Mouse (Mus musculus): ENCODE results near the gene Unc93b1. TPM values are rescaled to one million over a fixed set of nuclear protein-coding genes. Genes with fewer than 3 reads are reported as not detected.
"Not testable (repeated sequence)": the region's sequence is repeated elsewhere in the genome, so short reads cannot be mapped to it uniquely, and the experiment has no call there.

Gene Unc93b1
- polyA plus RNA-seq, 1 experiment from 2014 or later: 5.9 TPM

GRCm38 (mm10) chr19:3962469-3962868, 27.5 kb downstream of the Unc93b1 start:
- no peak overlapping the region for H3K27ac ChIP-seq (ENCODE audit: low read depth, low read length)
- WGBS: 10% methylated on average over 2 of the region's 2 CpGs
- H3K4me1 ChIP-seq (ENCODE audit: control insufficient read depth, insufficient read depth, low read length): no peaks in the 10 kb centered on the region
- no peak for DNase-seq (ENCODE audit: low spot score, missing footprints)
- H3K9ac ChIP-seq (ENCODE audit: low read length): no peak overlapping the region
- no peaks in the 10 kb centered on the region for H3K36me3 ChIP-seq (ENCODE audit: control insufficient read depth, insufficient read depth, low read length)
- H3K27me3 ChIP-seq (ENCODE audit: control insufficient read depth, insufficient read depth, low read length): no peaks in the 10 kb centered on the region
- no peak overlapping the region for H3K4me2 ChIP-seq
- H3K9me3 ChIP-seq (ENCODE audit: control insufficient read depth, low read length): no peaks in the 10 kb centered on the region
- H3K4me3 ChIP-seq (ENCODE audit: low read depth, low read length): no peak overlapping the region
- no peak for ATAC-seq (ENCODE audit: low FRiP score)

- no peaks in the 10 kb centered on the region for H3K9me3 ChIP-seq (ENCODE audit: control insufficient read depth, low read length)
- H3K27me3 ChIP-seq (ENCODE audit: control insufficient read depth, insufficient read depth, low read length): no peaks in the 10 kb centered on the region
- H3K4me2 ChIP-seq: no peak overlapping the region
- no peak overlapping the region for H3K9ac ChIP-seq (ENCODE audit: low read length)
- ATAC-seq (ENCODE audit: low FRiP score) (no peak), DNase-seq (ENCODE audit: low spot score, missing footprints) (no peak)
- no peaks in the 10 kb centered on the region for H3K4me1 ChIP-seq (ENCODE audit: control insufficient read depth, insufficient read depth, low read length)
- WGBS: 78% methylated on average over 4 of the region's 4 CpGs
- H3K4me3 ChIP-seq (ENCODE audit: low read depth, low read length): no peak overlapping the region
- no peak overlapping the region for H3K27ac ChIP-seq (ENCODE audit: low read depth, low read length)
- no peaks in the 10 kb centered on the region for H3K36me3 ChIP-seq (ENCODE audit: control insufficient read depth, insufficient read depth, low read length)
Observed at GRCm38 (mm10) chr19:3964030-3964429, 29.0 kb downstream of the Unc93b1 start.

GRCm38 (mm10) chr19:3966330-3967075, 31.5 kb downstream of the Unc93b1 start:
- no peaks in the 10 kb centered on the region for H3K4me1 ChIP-seq (ENCODE audit: control insufficient read depth, insufficient read depth, low read length)
- H3K4me3 ChIP-seq (ENCODE audit: low read depth, low read length): no peak overlapping the region
- H3K9me3 ChIP-seq (ENCODE audit: control insufficient read depth, low read length): no peaks in the 10 kb centered on the region
- ATAC-seq (ENCODE audit: low FRiP score) (no peak), DNase-seq (ENCODE audit: low spot score, missing footprints) (peak; percentile 70)
- no peaks in the 10 kb centered on the region for H3K36me3 ChIP-seq (ENCODE audit: control insufficient read depth, insufficient read depth, low read length)
- H3K27ac ChIP-seq (ENCODE audit: low read depth, low read length): no peak overlapping the region
- no peak overlapping the region for H3K9ac ChIP-seq (ENCODE audit: low read length)
- no peaks in the 10 kb centered on the region for H3K27me3 ChIP-seq (ENCODE audit: control insufficient read depth, insufficient read depth, low read length)
- no peak overlapping the region for H3K4me2 ChIP-seq
- WGBS: 70% methylated on average over 11 of the region's 11 CpGs

GRCm38 (mm10) chr19:3967258-3967657, 32.3 kb downstream of the Unc93b1 start:
- H3K4me1 ChIP-seq (ENCODE audit: control insufficient read depth, insufficient read depth, low read length): no peaks in the 10 kb centered on the region
- H3K9me3 ChIP-seq (ENCODE audit: control insufficient read depth, low read length): no peaks in the 10 kb centered on the region
- no peak overlapping the region for H3K4me3 ChIP-seq (ENCODE audit: low read depth, low read length)
- no peaks in the 10 kb centered on the region for H3K27me3 ChIP-seq (ENCODE audit: control insufficient read depth, insufficient read depth, low read length)
- no peak overlapping the region for H3K9ac ChIP-seq (ENCODE audit: low read length)
- no peak overlapping the region for H3K4me2 ChIP-seq
- no peak overlapping the region for H3K27ac ChIP-seq (ENCODE audit: low read depth, low read length)
- DNase-seq (ENCODE audit: low spot score, missing footprints): peak; percentile 17
- no peaks in the 10 kb centered on the region for H3K36me3 ChIP-seq (ENCODE audit: control insufficient read depth, insufficient read depth, low read length)
- 67% methylated on average over 3 of the region's 3 CpGs for WGBS
- no peak for ATAC-seq (ENCODE audit: low FRiP score)

GRCm38 (mm10) chr19:3972229-3972628, 37.2 kb downstream of the Unc93b1 start, which contains the start of gene Aldh3b2:
Aldh3b2 (plus strand) TSS chr19:3972328.
- no peaks in the 10 kb centered on the region for H3K27me3 ChIP-seq (ENCODE audit: control insufficient read depth, insufficient read depth, low read length)
- H3K27ac ChIP-seq (ENCODE audit: low read depth, low read length): no peak within 1 kb of the TSS
- DNase-seq (ENCODE audit: low spot score, missing footprints): no peak
- 59% methylated on average over 9 of the region's 9 CpGs for WGBS
- H3K36me3 ChIP-seq (ENCODE audit: control insufficient read depth, insufficient read depth, low read length): no peaks in the 10 kb centered on the region
- no peaks in the 10 kb centered on the region for H3K9me3 ChIP-seq (ENCODE audit: control insufficient read depth, low read length)
- no peak within 1 kb of the TSS for H3K4me3 ChIP-seq (ENCODE audit: low read depth, low read length)
- no peaks in the 10 kb centered on the region for H3K4me1 ChIP-seq (ENCODE audit: control insufficient read depth, insufficient read depth, low read length)
- H3K9ac ChIP-seq (ENCODE audit: low read length): no peak within 1 kb of the TSS
- H3K4me2 ChIP-seq: no peak within 1 kb of the TSS
- no peak for ATAC-seq (ENCODE audit: low FRiP score)

- H3K4me1 ChIP-seq (ENCODE audit: control insufficient read depth, insufficient read depth, low read length); H3K27ac ChIP-seq (ENCODE audit: low read depth, low read length); H3K9ac ChIP-seq (ENCODE audit: low read length); H3K9me3 ChIP-seq (ENCODE audit: control insufficient read depth, low read length); ATAC-seq (ENCODE audit: low FRiP score); H3K4me3 ChIP-seq (ENCODE audit: low read depth, low read length); H3K27me3 ChIP-seq (ENCODE audit: control insufficient read depth, insufficient read depth, low read length); H3K36me3 ChIP-seq (ENCODE audit: control insufficient read depth, insufficient read depth, low read length); H3K4me2 ChIP-seq: not testable (repeated sequence)
- DNase-seq (ENCODE audit: low spot score, missing footprints): peak; percentile 66
- 87% methylated on average over 6 of the region's 6 CpGs for WGBS
Observed at GRCm38 (mm10) chr19:3974608-3975007, 39.6 kb downstream of the Unc93b1 start.

- 77% methylated on average over 2 of the region's 2 CpGs for WGBS
- Histone ChIP-seq H3K9ac (ENCODE audit: low read length) (no peak overlapping the region), H3K9me3 (ENCODE audit: control insufficient read depth, low read length) (no peaks in the 10 kb centered on the region), H3K4me1 (ENCODE audit: control insufficient read depth, insufficient read depth, low read length) (no peaks in the 10 kb centered on the region), H3K4me3 (ENCODE audit: low read depth, low read length) (no peak overlapping the region), H3K4me2 (no peak overlapping the region), H3K27ac (ENCODE audit: low read depth, low read length) (no peak overlapping the region), H3K36me3 (ENCODE audit: control insufficient read depth, insufficient read depth, low read length) (no peaks in the 10 kb centered on the region), H3K27me3 (ENCODE audit: control insufficient read depth, insufficient read depth, low read length) (no peaks in the 10 kb centered on the region)
- ATAC-seq (ENCODE audit: low FRiP score) (no peak), DNase-seq (ENCODE audit: low spot score, missing footprints) (no peak)
Observed at GRCm38 (mm10) chr19:3975866-3976265, 40.9 kb downstream of the Unc93b1 start.

GRCm38 (mm10) chr19:3980309-3980708, 45.3 kb downstream of the Unc93b1 start:
- H3K4me2 ChIP-seq: no peak overlapping the region
- no peaks in the 10 kb centered on the region for H3K36me3 ChIP-seq (ENCODE audit: control insufficient read depth, insufficient read depth, low read length)
- H3K27ac ChIP-seq (ENCODE audit: low read depth, low read length): no peak overlapping the region
- no peaks in the 10 kb centered on the region for H3K27me3 ChIP-seq (ENCODE audit: control insufficient read depth, insufficient read depth, low read length)
- H3K9ac ChIP-seq (ENCODE audit: low read length): no peak overlapping the region
- H3K4me1 ChIP-seq (ENCODE audit: control insufficient read depth, insufficient read depth, low read length): peaks cover 13% of the 10 kb centered on the region
- H3K4me3 ChIP-seq (ENCODE audit: low read depth, low read length): no peak overlapping the region
- peak; percentile 62 for ATAC-seq (ENCODE audit: low FRiP score)
- H3K9me3 ChIP-seq (ENCODE audit: control insufficient read depth, low read length): no peaks in the 10 kb centered on the region
- DNase-seq (ENCODE audit: low spot score, missing footprints): peak; percentile 97
- WGBS: 14% methylated on average over 4 of the region's 4 CpGs

GRCm38 (mm10) chr19:3980917-3981316, 45.9 kb downstream of the Unc93b1 start:
- 74% methylated on average over 9 of the region's 9 CpGs for WGBS
- Histone ChIP-seq H3K4me3 (ENCODE audit: low read depth, low read length) (no peak overlapping the region), H3K27ac (ENCODE audit: low read depth, low read length) (no peak overlapping the region), H3K9ac (ENCODE audit: low read length) (no peak overlapping the region), H3K27me3 (ENCODE audit: control insufficient read depth, insufficient read depth, low read length) (no peaks in the 10 kb centered on the region), H3K36me3 (ENCODE audit: control insufficient read depth, insufficient read depth, low read length) (no peaks in the 10 kb centered on the region), H3K4me1 (ENCODE audit: control insufficient read depth, insufficient read depth, low read length) (peaks cover 15% of the 10 kb centered on the region), H3K9me3 (ENCODE audit: control insufficient read depth, low read length) (no peaks in the 10 kb centered on the region), H3K4me2 (no peak overlapping the region)
- no peak for DNase-seq (ENCODE audit: low spot score, missing footprints)
- ATAC-seq (ENCODE audit: low FRiP score): no peak
